Mouse (Mus musculus) liver, postnatal 0 days (tissue): Measurements from ENCODE around the gene Vps37b. TPM values are rescaled to one million over a fixed set of nuclear protein-coding genes. Genes with fewer than 3 reads are reported as not detected.
"Not testable (repeated sequence)": the region's sequence is repeated elsewhere in the genome, so short reads cannot be mapped to it uniquely, and the experiment has no call there.

Experiments used
- ATAC-seq: fragments of 200-750 bp; cut with Nextera tagmentation; 2 replicates; pipeline ENCODE4 v1.8.0; 2017; ENCODE audit warnings: mild to moderate bottlenecking, moderate library complexity
- DNase-seq: peaks from one replicate; pipeline ENCODE4 v3.0.0-alpha.2; 2016
- H3K27ac ChIP-seq: fragments of 300-500 bp; sonication (generic); 2 replicates; pipeline ENCODE4 v1.5.1; 2014; ENCODE audit warnings: antibody characterized with exemption, moderate library complexity, mild to moderate bottlenecking, low read depth
- H3K27me3 ChIP-seq: fragments of 300-500 bp; sonication (generic); 2 replicates; pipeline ENCODE4 v1.6.1; 2014; ENCODE audit warnings: low read length, control low read depth, mixed read lengths; ENCODE audit not compliant: insufficient read depth
- H3K36me3 ChIP-seq: fragments of 300-500 bp; sonication (generic); replicated peaks from 2 replicates; pipeline ENCODE4 v1.6.1; 2014; ENCODE audit warnings: mild to moderate bottlenecking, control low read depth, low read length, moderate library complexity, mixed read lengths; ENCODE audit not compliant: insufficient read depth
- H3K4me1 ChIP-seq: fragments of 300-500 bp; sonication (generic); 2 replicates; pipeline ENCODE4 v1.6.1; 2014; ENCODE audit warnings: antibody characterized with exemption, mild to moderate bottlenecking, control low read depth; ENCODE audit not compliant: insufficient read depth
- H3K4me2 ChIP-seq: fragments of 300-500 bp; sonication (generic); 2 replicates; pipeline ENCODE4 v1.6.1; 2014; ENCODE audit warnings: low read depth, mild to moderate bottlenecking, low read length, moderate library complexity, mixed read lengths
- H3K4me3 ChIP-seq: fragments of 300-500 bp; sonication (generic); 2 replicates; pipeline ENCODE4 v1.5.1; 2014; ENCODE audit warnings: low read depth, low read length
- H3K9ac ChIP-seq: fragments of 300-500 bp; sonication (generic); replicated peaks from 2 replicates; pipeline ENCODE4 v1.6.1; 2014; ENCODE audit warnings: mild to moderate bottlenecking, moderate library complexity
- H3K9me3 ChIP-seq: fragments of 300-500 bp; sonication (generic); 2 replicates; pipeline ENCODE4 v1.6.1; 2016; ENCODE audit warnings: mild to moderate bottlenecking, control low read depth, low read length, mixed read lengths
- CTCF ChIP-seq: sonication (generic); IDR thresholded peaks from 2 replicates; pipeline ENCODE4 v1.5.1; 2016; ENCODE audit warnings: antibody characterized with exemption, low read depth
- EP300 ChIP-seq: IDR thresholded peaks from 2 replicates; pipeline ENCODE4 v1.6.1; 2016; ENCODE audit warnings: antibody characterized with exemption, low read depth, mild to moderate bottlenecking
- WGBS: fragments of 180-500 bp; shearing (Covaris S2); extraction: QIAGEN DNeasy Blood & Tissue Kit; methylation state at CpG from one replicate; pipeline ENCODE4 v1.1.7; 2014; ENCODE audit not compliant: insufficient replicate concordance; 5-methylcytosine and 5-hydroxymethylcytosine counted together
- polyA plus RNA-seq: library from polyadenylated mRNA; unstranded; fragments of >200 nt; fragmentation: Nextera tagmentation; extraction: Ambion mirVana; gene quantifications from 2 replicates; pipeline ENCODE4 v1.2.1, GENCODE M21; 2015

Gene Vps37b
- polyA plus RNA-seq, 1 experiment from 2014 or later = 17.6 TPM

DNA sequence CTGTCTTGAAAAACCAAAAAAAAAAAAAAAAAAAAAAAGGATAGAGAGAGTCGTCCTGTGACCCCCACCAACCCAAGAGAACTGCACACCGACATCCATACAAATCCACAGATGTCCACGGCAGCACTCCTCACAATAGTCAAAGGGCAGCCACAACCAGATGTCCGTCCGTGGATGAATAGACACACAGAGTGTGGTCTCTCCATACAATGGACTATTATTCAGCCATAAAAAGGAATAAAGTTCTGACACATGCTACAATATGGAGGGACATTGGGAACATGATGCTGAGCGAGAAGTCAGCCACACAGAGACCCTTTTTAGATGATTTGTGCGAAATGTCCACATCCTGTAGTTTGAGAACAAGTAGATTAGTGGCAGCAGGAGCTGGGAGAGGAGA, 26.7 kb upstream of the Vps37b start:
- TF ChIP-seq CTCF (no peak), EP300 (no peak)
- Histone ChIP-seq H3K9me3 (peaks cover 4% of the 10 kb centered on the region), H3K9ac (no peak overlapping the region), H3K4me2 (no peak overlapping the region), H3K4me3 (no peak overlapping the region), H3K27me3 (no peaks in the 10 kb centered on the region), H3K27ac (no peak overlapping the region), H3K4me1 (peaks cover 6% of the 10 kb centered on the region; the same call in 1 of the 2 replicates), H3K36me3 (no peaks in the 10 kb centered on the region)
- 84% methylated on average over 7 of the region's 7 CpGs for WGBS
- ATAC-seq = no peak
- no peak for DNase-seq

GRCm38 (mm10) chr5:124056956-124057355, 24.9 kb upstream of the Vps37b start:
- 53% methylated on average over 4 of the region's 4 CpGs for WGBS
- no peak for ATAC-seq

DNA sequence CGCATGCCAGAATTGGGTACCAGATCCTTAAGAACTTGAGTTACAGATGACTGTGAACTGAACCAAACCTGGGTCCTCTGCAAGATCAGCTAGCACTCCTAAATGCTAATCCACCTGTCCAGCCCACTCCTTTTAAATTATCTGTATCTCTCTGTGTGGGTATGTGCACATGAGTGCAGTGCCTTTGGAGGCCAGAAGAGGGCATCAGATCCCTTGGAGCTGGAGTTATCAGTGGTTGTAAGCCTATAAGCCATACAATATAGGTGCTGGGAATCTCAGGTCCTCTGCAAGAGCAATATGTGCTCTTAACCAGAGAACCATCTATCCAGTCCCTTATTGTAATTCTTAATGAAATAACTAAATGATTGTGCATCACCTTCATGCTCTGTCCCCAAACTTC, 24.1 kb upstream of the Vps37b start:
- no peaks in the 10 kb centered on the region for H3K36me3 ChIP-seq
- H3K4me2 ChIP-seq = no peak overlapping the region
- ATAC-seq (no peak), DNase-seq (no peak)
- H3K27ac ChIP-seq = no peak overlapping the region
- H3K27me3 ChIP-seq = no peaks in the 10 kb centered on the region
- H3K4me1 ChIP-seq = peaks cover 22% of the 10 kb centered on the region
- no peak overlapping the region for H3K9ac ChIP-seq
- TF ChIP-seq CTCF = peak; percentile 53
- no peak for TF ChIP-seq EP300
- 97% methylated on average over 1 of the region's 1 CpGs for WGBS
- no peak overlapping the region for H3K4me3 ChIP-seq
- peaks cover 4% of the 10 kb centered on the region for H3K9me3 ChIP-seq

More at GRCm38 (mm10) chr5:124056956-124057355, 24.9 kb upstream of the Vps37b start:
- H3K4me2 ChIP-seq = no peak overlapping the region
- no peaks in the 10 kb centered on the region for H3K36me3 ChIP-seq
- peaks cover 4% of the 10 kb centered on the region for H3K9me3 ChIP-seq
- no peak for DNase-seq
- H3K27ac ChIP-seq = no peak overlapping the region
- TF ChIP-seq EP300 (no peak), CTCF (no peak)
- no peak overlapping the region for H3K4me3 ChIP-seq
- no peak overlapping the region for H3K9ac ChIP-seq
- H3K4me1 ChIP-seq = peaks cover 15% of the 10 kb centered on the region
- H3K27me3 ChIP-seq = no peaks in the 10 kb centered on the region

GRCm38 (mm10) chr5:124052641-124053040, 20.6 kb upstream of the Vps37b start:
- not testable (repeated sequence) for H3K9me3 ChIP-seq, DNase-seq, ATAC-seq, H3K9ac ChIP-seq, H3K4me3 ChIP-seq, H3K36me3 ChIP-seq, H3K27me3 ChIP-seq
- WGBS = 80% methylated on average over 7 of the region's 7 CpGs
- peak overlapping the region; percentile 91 for H3K27ac ChIP-seq
- H3K4me2 ChIP-seq = peak overlapping the region; percentile 73; the same call in 1 of the 2 replicates
- H3K4me1 ChIP-seq = peaks cover 48% of the 10 kb centered on the region

- ATAC-seq (peak; percentile 88), DNase-seq (peak; percentile 81)
- Histone ChIP-seq H3K4me1 (peaks cover 54% of the 10 kb centered on the region), H3K4me3 (peak overlapping the region; percentile 45), H3K4me2 (peak overlapping the region; percentile 73), H3K9ac (peak overlapping the region; percentile 60), H3K9me3 (peaks cover 4% of the 10 kb centered on the region), H3K27ac (peak overlapping the region; percentile 91), H3K36me3 (no peaks in the 10 kb centered on the region), H3K27me3 (no peaks in the 10 kb centered on the region)
- TF ChIP-seq EP300 = peak; percentile 87
- 0 out of 2 replicates have a peak, but pooled peaks have one; percentile 3 for TF ChIP-seq CTCF
- 28% methylated on average over 11 of the region's 11 CpGs for WGBS
Observed at GRCm38 (mm10) chr5:124051899-124052491, 19.9 kb upstream of the Vps37b start.

GRCm38 (mm10) chr5:124050095-124051050, 18.3 kb upstream of the Vps37b start:
- no peaks in the 10 kb centered on the region for H3K9me3 ChIP-seq
- H3K36me3 ChIP-seq = no peaks in the 10 kb centered on the region
- peak overlapping the region; percentile 60 for H3K9ac ChIP-seq
- WGBS = 35% methylated on average over 14 of the region's 14 CpGs
- H3K27ac ChIP-seq = peak overlapping the region; percentile 91
- peak overlapping the region; percentile 73 for H3K4me2 ChIP-seq
- H3K4me1 ChIP-seq = peaks cover 57% of the 10 kb centered on the region
- H3K27me3 ChIP-seq = no peaks in the 10 kb centered on the region
- ATAC-seq (0 out of 2 replicates have a peak, but pooled peaks have one; percentile 8), DNase-seq (peak; percentile 49)
- peak overlapping the region; percentile 45 for H3K4me3 ChIP-seq
- TF ChIP-seq EP300 = no peak
- peak; percentile 42 for TF ChIP-seq CTCF
